Mouse (Mus musculus) forebrain, embryonic 10.5 days (tissue): ENCODE data around the gene Map3k4. TPM values are rescaled to one million over a fixed set of nuclear protein-coding genes. Genes with fewer than 3 reads are reported as not detected.

Experiments used
- DNase-seq: peaks from one replicate; pipeline ENCODE4 v3.0.0-alpha.2; 2017; ENCODE audit warnings: low spot score; ENCODE audit errors: extremely low spot score
- H3K27ac ChIP-seq: fragments of 300-500 bp; sonication (generic); 2 replicates; pipeline ENCODE4 v1.5.1; 2016; ENCODE audit warnings: mild to moderate bottlenecking
- H3K27me3 ChIP-seq: fragments of 300-500 bp; sonication (generic); 2 replicates; pipeline ENCODE4 v1.6.1; 2016; ENCODE audit warnings: mild to moderate bottlenecking; ENCODE audit not compliant: poor library complexity, severe bottlenecking
- H3K36me3 ChIP-seq: fragments of 300-500 bp; sonication (generic); replicated peaks from 2 replicates; pipeline ENCODE4 v1.6.1; 2016; ENCODE audit warnings: mild to moderate bottlenecking, moderate library complexity
- H3K4me1 ChIP-seq: fragments of 300-500 bp; sonication (generic); 2 replicates; pipeline ENCODE4 v1.6.1; 2016
- H3K4me3 ChIP-seq: fragments of 300-500 bp; sonication (generic); 2 replicates; pipeline ENCODE4 v1.5.1; 2016; ENCODE audit warnings: mild to moderate bottlenecking, moderate library complexity
- H3K9me3 ChIP-seq: fragments of 300-500 bp; sonication (generic); 2 replicates; pipeline ENCODE4 v1.6.1; 2016; ENCODE audit warnings: mild to moderate bottlenecking, moderate library complexity
- whole genome bisulfite sequencing: fragments of 180-500 bp; shearing (Covaris S2); methylation state at CpG from one replicate; pipeline ENCODE4 v1.1.7; 2016; 5-methylcytosine and 5-hydroxymethylcytosine counted together
- polyA plus RNA-seq: library from polyadenylated mRNA; unstranded; fragments of >200 nt; fragmentation: Nextera tagmentation; extraction: Ambion mirVana; gene quantifications from 2 replicates; pipeline ENCODE4 v1.2.1, GENCODE M21; 2016

The Map3k4 gene
- polyA plus RNA-seq, 1 experiment from 2014 or later = 49.5 TPM

DNA sequence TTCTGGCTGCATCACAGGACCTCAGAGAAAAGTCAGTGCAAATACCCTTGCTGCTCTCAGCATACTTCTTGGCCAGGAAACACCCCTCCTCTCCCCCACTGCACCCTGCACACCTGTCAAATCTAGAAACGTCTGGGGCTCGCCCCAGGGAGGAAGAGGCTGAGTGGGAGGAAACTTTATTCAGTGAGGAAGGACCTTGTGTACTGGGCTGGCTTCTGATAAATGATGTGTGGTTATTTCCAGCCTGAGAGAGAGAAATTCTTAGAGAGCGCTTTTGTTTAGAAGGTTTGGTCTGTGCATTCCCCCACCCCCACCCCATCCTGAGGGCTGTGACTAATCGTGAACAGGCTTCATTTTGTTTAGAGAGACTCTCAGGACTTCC, 112.9 kb downstream of the Map3k4 start:
- WGBS = 48% methylated on average over 4 of the region's 4 CpGs
- H3K4me3 ChIP-seq = no peak overlapping the region
- H3K4me1 ChIP-seq = peaks cover 52% of the 10 kb centered on the region
- DNase-seq = no peak
- no peaks in the 10 kb centered on the region for H3K27me3 ChIP-seq
- H3K9me3 ChIP-seq = no peaks in the 10 kb centered on the region
- peak overlapping the region; percentile 80 for H3K27ac ChIP-seq
- H3K36me3 ChIP-seq = peaks cover 29% of the 10 kb centered on the region

DNA sequence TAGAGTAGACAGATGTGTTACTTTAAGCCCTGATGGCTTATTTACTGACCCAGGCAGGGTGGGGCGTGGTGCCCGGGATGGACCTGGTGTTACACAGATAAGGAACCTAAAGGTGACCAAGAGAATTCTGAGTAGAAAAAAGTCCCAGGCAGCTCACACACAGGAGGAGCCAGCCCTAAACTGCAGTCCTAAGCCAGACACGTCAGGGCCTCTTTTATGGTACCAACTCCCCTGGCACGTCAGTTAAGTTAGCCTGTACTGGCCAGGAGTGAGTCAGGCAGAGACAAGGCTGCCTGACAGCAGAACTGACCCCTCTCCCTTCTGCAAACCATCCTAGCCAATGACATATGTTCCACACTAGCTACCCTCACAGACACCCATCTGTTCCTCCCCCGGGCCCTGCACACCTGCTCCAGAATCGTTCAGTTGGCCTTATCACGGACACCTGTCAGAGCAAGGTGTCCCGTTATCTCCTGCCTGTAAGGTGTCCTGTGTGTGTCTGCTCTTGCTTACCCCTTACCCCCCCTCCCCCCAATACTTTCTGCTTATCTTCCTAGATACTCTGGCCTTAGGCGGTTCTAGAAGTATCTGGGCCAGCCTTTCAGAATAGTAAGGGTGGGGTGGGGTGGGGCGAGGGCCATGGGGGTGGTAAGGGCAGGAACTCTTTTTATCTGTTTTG, 113.4 kb downstream of the Map3k4 start:
- Histone ChIP-seq H3K27ac (peak overlapping the region; percentile 80), H3K4me1 (peaks cover 54% of the 10 kb centered on the region), H3K4me3 (no peak overlapping the region), H3K36me3 (peaks cover 24% of the 10 kb centered on the region), H3K27me3 (no peaks in the 10 kb centered on the region), H3K9me3 (no peaks in the 10 kb centered on the region)
- DNase-seq = no peak
- 70% methylated on average over 10 of the region's 10 CpGs for WGBS

DNA sequence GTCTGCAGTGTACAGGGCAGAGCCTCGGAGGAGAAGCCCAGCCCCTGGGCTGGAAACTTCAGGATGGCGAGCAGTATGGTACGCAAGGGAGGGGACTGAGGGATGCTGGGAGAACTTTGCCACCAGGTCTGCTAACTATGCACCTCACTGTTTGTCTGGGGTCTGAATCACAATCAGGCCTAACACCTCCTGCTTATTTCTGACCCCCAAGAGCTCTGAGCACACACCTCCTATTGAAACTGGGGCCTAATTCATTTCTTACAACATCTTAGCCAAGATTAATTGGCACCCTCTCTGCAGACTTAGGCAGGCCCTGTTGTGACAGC, 113.9 kb downstream of the Map3k4 start:
- DNase-seq = no peak
- Histone ChIP-seq H3K36me3 (peaks cover 21% of the 10 kb centered on the region), H3K4me3 (no peak overlapping the region), H3K27ac (peak overlapping the region; percentile 80), H3K27me3 (no peaks in the 10 kb centered on the region), H3K4me1 (peaks cover 59% of the 10 kb centered on the region), H3K9me3 (no peaks in the 10 kb centered on the region)
- WGBS = 74% methylated on average over 3 of the region's 3 CpGs

DNA sequence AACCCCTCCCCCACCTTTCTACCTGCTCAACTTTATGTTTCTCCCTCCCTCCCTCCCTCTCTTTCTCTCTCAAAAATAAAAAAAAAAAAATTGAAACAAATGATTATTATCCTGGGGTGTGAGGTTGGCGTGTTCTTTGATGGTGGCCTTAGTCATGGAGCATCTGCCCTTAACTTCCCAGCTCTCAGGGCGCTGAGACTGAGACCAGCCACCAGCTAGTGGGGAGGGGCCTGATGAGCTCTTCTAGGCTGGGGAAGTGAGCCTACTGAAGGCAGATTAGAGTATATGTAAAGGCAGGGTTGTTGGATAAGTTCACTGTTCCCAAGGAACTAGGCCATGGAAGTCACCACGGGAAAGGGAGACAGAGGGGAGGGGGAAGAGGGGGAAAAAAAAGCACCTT, 114.3 kb downstream of the Map3k4 start:
- H3K27ac ChIP-seq = peak overlapping the region; percentile 80
- no peak for DNase-seq
- 73% methylated on average over 3 of the region's 3 CpGs for WGBS

DNA sequence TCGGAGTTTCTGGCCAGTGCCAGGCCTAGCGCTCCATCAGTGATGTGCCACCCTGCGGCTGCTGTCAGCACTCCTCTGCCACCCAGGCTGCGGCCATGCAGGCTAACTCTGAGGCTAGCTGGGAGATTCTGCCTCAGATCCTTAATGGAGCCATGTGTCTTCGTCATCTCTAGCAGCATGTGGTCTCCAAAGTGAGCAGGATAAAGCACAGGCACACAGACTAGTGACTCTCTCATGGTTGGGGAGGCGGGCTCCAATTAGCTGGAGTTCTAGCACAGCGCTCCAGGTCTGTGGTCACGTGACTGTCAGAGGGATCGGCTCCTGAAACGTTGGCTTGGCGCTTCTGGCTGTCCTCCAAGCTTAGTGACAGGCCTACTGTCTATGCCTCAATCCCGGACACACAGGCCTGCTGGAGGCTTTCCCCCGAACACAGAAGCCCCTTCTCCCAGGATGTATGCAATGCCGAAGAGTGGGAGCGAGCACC, 115.1 kb downstream of the Map3k4 start:
- no peak for DNase-seq
- no peaks in the 10 kb centered on the region for H3K9me3 ChIP-seq
- peaks cover 60% of the 10 kb centered on the region for H3K4me1 ChIP-seq
- peak overlapping the region; percentile 66 for H3K27ac ChIP-seq
- H3K4me3 ChIP-seq = no peak overlapping the region
- H3K36me3 ChIP-seq = peaks cover 27% of the 10 kb centered on the region
- 79% methylated on average over 15 of the region's 15 CpGs for WGBS
- no peaks in the 10 kb centered on the region for H3K27me3 ChIP-seq

More for the DNA sequence above, 114.3 kb downstream of the Map3k4 start:
- no peaks in the 10 kb centered on the region for H3K9me3 ChIP-seq
- no peak overlapping the region for H3K4me3 ChIP-seq
- H3K36me3 ChIP-seq = peaks cover 21% of the 10 kb centered on the region
- H3K27me3 ChIP-seq = no peaks in the 10 kb centered on the region
- H3K4me1 ChIP-seq = peaks cover 60% of the 10 kb centered on the region

DNA sequence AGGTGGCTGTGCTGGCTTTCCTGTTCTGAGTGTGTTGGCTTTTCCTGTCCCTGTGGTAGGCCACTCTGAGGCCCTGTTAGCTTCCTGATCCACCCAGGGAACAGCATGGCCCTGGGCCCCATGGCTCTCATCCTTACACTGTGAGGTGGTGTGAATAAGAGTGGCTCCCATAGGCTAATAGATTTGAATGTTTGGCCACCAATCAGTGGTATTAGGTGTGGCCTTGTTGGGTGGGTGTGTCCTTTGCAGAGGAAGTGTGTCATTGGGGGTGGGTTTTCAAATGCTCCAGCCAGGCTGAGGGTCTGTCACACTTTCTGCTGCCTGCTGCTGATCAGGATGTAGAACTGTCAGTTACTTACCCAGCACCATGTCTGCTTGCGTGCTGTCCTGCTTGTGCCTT, 117.5 kb downstream of the Map3k4 start:
- peaks cover 40% of the 10 kb centered on the region for H3K4me1 ChIP-seq
- H3K27ac ChIP-seq = 0 out of 2 replicates have a peak overlapping the region, but pooled peaks have one; percentile 31
- no peak for DNase-seq
- no peaks in the 10 kb centered on the region for H3K27me3 ChIP-seq
- 93% methylated on average over 1 of the region's 1 CpGs for WGBS
- H3K4me3 ChIP-seq = no peak overlapping the region
- H3K9me3 ChIP-seq = no peaks in the 10 kb centered on the region
- H3K36me3 ChIP-seq = peaks cover 36% of the 10 kb centered on the region

DNA sequence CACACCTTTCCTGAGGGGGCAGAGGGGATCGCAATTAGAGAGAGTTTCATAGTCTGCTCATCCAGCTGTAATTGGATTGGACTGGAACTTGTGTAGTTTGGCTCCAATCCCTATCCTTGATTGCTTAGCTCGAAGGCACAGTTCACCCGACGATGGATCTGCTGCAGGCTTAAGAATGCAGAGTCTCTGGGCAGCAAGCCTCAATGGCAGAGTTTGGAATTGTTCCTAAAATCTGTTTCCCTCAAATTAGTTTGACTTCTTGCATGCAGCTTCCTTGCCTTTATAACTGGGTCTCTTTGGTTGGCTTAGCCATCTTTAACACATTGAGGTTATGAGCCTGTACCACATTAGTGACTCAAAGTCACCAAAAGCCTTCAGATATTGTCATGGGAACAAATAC, 118.7 kb downstream of the Map3k4 start:
- 85% methylated on average over 4 of the region's 4 CpGs for WGBS
- no peaks in the 10 kb centered on the region for H3K27me3 ChIP-seq
- peaks cover 40% of the 10 kb centered on the region for H3K4me1 ChIP-seq
- no peak overlapping the region for H3K4me3 ChIP-seq
- DNase-seq = no peak
- no peaks in the 10 kb centered on the region for H3K9me3 ChIP-seq
- H3K36me3 ChIP-seq = peaks cover 36% of the 10 kb centered on the region
- H3K27ac ChIP-seq = no peak overlapping the region

DNA sequence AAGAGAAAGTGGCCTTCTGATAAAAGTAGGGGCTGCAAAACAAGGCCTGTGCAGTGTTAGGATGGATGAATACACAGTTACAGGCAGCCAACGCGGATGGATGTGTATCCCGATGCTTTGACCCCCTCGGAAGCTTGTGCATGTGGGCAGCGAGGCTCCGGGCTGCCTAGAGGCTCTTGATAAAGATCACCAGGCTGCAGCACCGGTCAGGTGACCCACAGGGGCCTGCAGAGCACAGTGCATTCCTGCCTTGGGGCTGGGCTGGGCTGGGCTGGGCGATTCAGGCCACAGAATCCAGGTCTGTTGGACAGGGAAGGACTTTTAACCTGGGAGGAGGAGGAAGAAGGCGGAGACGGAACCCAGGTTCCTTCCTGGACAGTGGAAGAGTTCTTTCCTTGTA, 123.0 kb downstream of the Map3k4 start:
- Histone ChIP-seq H3K4me1 (peaks cover 27% of the 10 kb centered on the region), H3K4me3 (no peak overlapping the region), H3K27ac (peak overlapping the region; percentile 76), H3K27me3 (no peaks in the 10 kb centered on the region), H3K36me3 (peaks cover 43% of the 10 kb centered on the region), H3K9me3 (no peaks in the 10 kb centered on the region)
- no peak for DNase-seq
- WGBS = 73% methylated on average over 10 of the region's 10 CpGs

DNA sequence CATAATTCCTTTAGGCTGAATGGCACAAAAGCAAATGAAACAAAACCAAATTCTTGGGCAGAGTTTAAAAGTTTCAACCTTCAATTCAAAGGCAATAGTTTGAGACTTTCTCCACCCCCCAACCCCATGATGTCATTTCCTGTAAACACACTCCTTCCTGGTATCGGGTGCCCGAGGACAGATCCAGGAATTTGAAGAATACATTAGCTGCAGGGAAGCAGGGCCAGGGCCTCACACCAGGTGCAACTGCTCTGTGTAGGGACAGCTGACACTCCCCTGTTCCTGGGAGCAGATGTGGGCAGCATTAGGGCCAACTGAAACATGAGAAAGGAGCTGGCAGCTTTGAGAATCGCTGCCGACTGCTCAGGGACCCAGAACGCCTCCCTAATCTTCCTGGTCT, 123.5 kb downstream of the Map3k4 start:
- peaks cover 24% of the 10 kb centered on the region for H3K4me1 ChIP-seq
- no peak overlapping the region for H3K4me3 ChIP-seq
- H3K27me3 ChIP-seq = no peaks in the 10 kb centered on the region
- no peaks in the 10 kb centered on the region for H3K9me3 ChIP-seq
- peak overlapping the region; percentile 76 for H3K27ac ChIP-seq
- peaks cover 47% of the 10 kb centered on the region for H3K36me3 ChIP-seq
- peak; percentile 26 for DNase-seq
- 54% methylated on average over 5 of the region's 5 CpGs for WGBS

DNA sequence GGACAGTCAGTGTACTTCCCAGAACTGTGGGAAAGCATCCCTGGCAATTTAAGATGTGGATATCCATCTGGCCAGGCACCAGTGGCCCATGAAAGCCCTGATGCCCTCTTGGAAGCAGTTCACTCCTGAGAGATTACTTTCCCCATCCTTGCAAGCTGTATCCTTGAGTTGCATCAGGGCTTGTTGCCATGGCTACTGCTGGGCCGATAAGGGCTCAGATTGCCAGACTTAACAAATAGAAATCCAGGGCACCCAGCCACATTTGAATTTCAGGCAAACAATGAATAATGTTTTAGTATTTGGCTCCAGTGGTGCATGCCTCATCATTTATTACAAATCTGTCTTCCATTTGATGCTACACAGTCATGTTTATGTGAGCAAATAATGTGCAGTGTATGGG, 130.8 kb downstream of the Map3k4 start:
- H3K4me1 ChIP-seq = peaks cover 8% of the 10 kb centered on the region
- H3K4me3 ChIP-seq = no peak overlapping the region
- peaks cover 47% of the 10 kb centered on the region for H3K36me3 ChIP-seq
- WGBS = 76% methylated on average over 1 of the region's 1 CpGs
- H3K27me3 ChIP-seq = no peaks in the 10 kb centered on the region
- no peaks in the 10 kb centered on the region for H3K9me3 ChIP-seq
- no peak overlapping the region for H3K27ac ChIP-seq
- DNase-seq = no peak

DNA sequence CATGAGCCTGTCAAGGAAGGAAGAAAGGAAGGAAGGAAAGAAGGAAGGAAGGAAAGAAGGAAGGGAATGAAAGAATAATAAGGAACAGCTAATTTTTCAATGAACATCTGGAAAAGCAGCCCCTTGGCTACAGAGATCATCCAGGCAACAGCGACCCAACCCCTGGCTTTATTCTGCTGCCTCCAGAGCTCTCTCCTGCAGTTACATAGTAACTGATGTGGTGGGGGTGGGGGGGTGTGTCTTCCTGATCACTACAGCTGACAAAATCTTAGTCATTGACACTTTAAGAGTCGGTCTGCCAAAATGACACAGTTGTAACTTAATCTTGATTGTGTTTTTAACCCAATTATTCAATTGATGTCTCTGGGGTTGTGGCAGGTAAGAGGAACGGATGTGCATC, 132.3 kb downstream of the Map3k4 start:
- H3K4me1 ChIP-seq = peaks cover 8% of the 10 kb centered on the region
- peaks cover 38% of the 10 kb centered on the region for H3K36me3 ChIP-seq
- 0 out of 2 replicates have a peak overlapping the region, but pooled peaks have one; percentile 4 for H3K27ac ChIP-seq
- H3K27me3 ChIP-seq = no peaks in the 10 kb centered on the region
- H3K4me3 ChIP-seq = no peak overlapping the region
- WGBS = 83% methylated on average over 3 of the region's 3 CpGs
- no peaks in the 10 kb centered on the region for H3K9me3 ChIP-seq
- DNase-seq = no peak

DNA sequence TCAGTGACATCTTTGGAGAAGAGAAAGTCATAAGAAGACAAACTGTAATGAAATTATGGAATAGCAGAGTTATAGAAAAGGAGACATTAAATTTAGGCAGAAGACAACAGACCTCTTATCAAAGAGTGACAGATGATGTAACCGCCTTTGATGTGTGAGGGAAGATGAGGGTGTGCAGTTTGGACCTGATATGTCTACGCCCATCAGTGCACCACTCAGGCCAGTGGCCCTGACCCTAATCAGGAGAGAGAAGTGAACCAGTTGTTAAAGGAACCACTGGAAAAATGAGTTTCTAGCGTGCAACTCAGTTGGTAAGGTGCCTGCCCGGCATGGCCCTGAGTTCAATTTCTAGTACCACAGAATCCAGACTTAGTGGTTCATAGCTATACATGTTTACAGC, 132.7 kb downstream of the Map3k4 start:
- Histone ChIP-seq H3K9me3 (no peaks in the 10 kb centered on the region), H3K36me3 (peaks cover 34% of the 10 kb centered on the region), H3K27me3 (no peaks in the 10 kb centered on the region), H3K27ac (0 out of 2 replicates have a peak overlapping the region, but pooled peaks have one; percentile 4), H3K4me3 (no peak overlapping the region), H3K4me1 (peaks cover 8% of the 10 kb centered on the region)
- DNase-seq = no peak
- 92% methylated on average over 4 of the region's 4 CpGs for WGBS

DNA sequence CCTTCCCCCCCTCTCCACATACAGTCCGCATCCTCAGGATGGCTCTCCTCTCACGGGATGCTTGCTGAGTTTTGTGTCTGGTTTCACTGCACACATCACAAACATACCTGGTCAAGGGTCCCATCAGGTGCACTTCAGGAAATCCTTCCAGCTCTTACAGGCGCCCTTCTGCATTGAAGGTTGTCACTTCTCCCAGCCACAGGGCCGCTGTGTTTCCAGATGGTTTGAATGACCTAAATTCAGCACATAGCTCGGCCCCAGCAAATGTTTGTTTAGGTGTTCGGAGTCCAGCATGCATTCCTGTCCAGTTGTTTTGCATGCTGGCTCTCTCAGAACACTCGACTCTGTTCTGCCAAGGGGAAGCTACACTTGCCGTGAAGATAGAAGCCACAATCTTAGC, 134.3 kb downstream of the Map3k4 start:
- 74% methylated on average over 8 of the region's 8 CpGs for WGBS
- DNase-seq = no peak
- H3K9me3 ChIP-seq = no peaks in the 10 kb centered on the region
- peaks cover 29% of the 10 kb centered on the region for H3K36me3 ChIP-seq
- no peak overlapping the region for H3K27ac ChIP-seq
- no peak overlapping the region for H3K4me3 ChIP-seq
- no peaks in the 10 kb centered on the region for H3K27me3 ChIP-seq
- peaks cover 8% of the 10 kb centered on the region for H3K4me1 ChIP-seq
